Mouse (Mus musculus) ES-CJ7 (cell line): Measurements from ENCODE around the gene Atp2b4.

Experiments
- DNase-seq: peaks from one replicate; pipeline ENCODE4 v3.0.0; 2011; ENCODE audit warnings: low read depth, low spot score

The Atp2b4 gene

GRCm38 (mm10) chr1:133745078-133745495 lies 55.8 kb downstream of the Atp2b4 start:
- DNase-seq: no peak

- DNase-seq: peak; percentile 65
These were observed 56.2 kb downstream of the Atp2b4 start for GRCm38 (mm10) chr1:133744609-133745008.

- DNase-seq: peak; percentile 45
These were observed 58.3 kb downstream of the Atp2b4 start for GRCm38 (mm10) chr1:133742517-133742916.

- DNase-seq: peak; percentile 87
These were observed 58.9 kb downstream of the Atp2b4 start for GRCm38 (mm10) chr1:133741881-133742434.

GRCm38 (mm10) chr1:133741171-133741570 lies 59.7 kb downstream of the Atp2b4 start:
- DNase-seq: peak; percentile 75

GRCm38 (mm10) chr1:133736664-133737063 lies 64.2 kb downstream of the Atp2b4 start:
- DNase-seq: no peak

- peak; percentile 80 for DNase-seq
These were observed 64.7 kb downstream of the Atp2b4 start for GRCm38 (mm10) chr1:133735995-133736652.

- DNase-seq: peak; percentile 54
These were observed 68.0 kb downstream of the Atp2b4 start for GRCm38 (mm10) chr1:133732814-133733213.

GRCm38 (mm10) chr1:133728339-133728738 lies 72.5 kb downstream of the Atp2b4 start:
- DNase-seq: no peak

- DNase-seq: no peak
These were observed 80.5 kb downstream of the Atp2b4 start for GRCm38 (mm10) chr1:133720342-133720741.

GRCm38 (mm10) chr1:133718786-133719185 lies 82.1 kb downstream of the Atp2b4 start:
- no peak for DNase-seq

GRCm38 (mm10) chr1:133718296-133718695 lies 82.5 kb downstream of the Atp2b4 start:
- no peak for DNase-seq

GRCm38 (mm10) chr1:133716464-133716863 lies 84.4 kb downstream of the Atp2b4 start:
- peak; percentile 88 for DNase-seq

GRCm38 (mm10) chr1:133715191-133715590 lies 85.7 kb downstream of the Atp2b4 start:
- DNase-seq: no peak

- DNase-seq: no peak
These were observed 87.9 kb downstream of the Atp2b4 start for GRCm38 (mm10) chr1:133713009-133713370.

- peak; percentile 44 for DNase-seq
These were observed 88.4 kb downstream of the Atp2b4 start for GRCm38 (mm10) chr1:133712288-133713008.

GRCm38 (mm10) chr1:133711376-133711775 lies 89.5 kb downstream of the Atp2b4 start:
- no peak for DNase-seq

- peak; percentile 30 for DNase-seq
These were observed 89.9 kb downstream of the Atp2b4 start for GRCm38 (mm10) chr1:133710895-133711294.

- peak; percentile 32 for DNase-seq
These were observed 91.5 kb downstream of the Atp2b4 start for GRCm38 (mm10) chr1:133709292-133709691.

- peak; percentile 65 for DNase-seq
These were observed 99.0 kb downstream of the Atp2b4 start for GRCm38 (mm10) chr1:133701824-133702223.

GRCm38 (mm10) chr1:133697935-133698620 lies 102.8 kb downstream of the Atp2b4 start:
- DNase-seq: no peak

GRCm38 (mm10) chr1:133695901-133696300 lies 104.9 kb downstream of the Atp2b4 start:
- DNase-seq: peak; percentile 78
